Mouse (Mus musculus): ENCODE measurements around the gene Msx2. TPM values are rescaled to one million over a fixed set of nuclear protein-coding genes. Genes with fewer than 3 reads are reported as not detected.

The Msx2 gene
- polyA plus RNA-seq, 1 experiment, result 0.34 TPM

GRCm38 (mm10) chr13:53502406-53502805 is 29.5 kb upstream of the Msx2 start:
- Histone ChIP-seq H3K27me3 (replicated peaks; ENCODE audit: control insufficient read depth, insufficient read depth, low read length) (no peaks in the 10 kb centered on the region), H3K27ac (ENCODE audit: insufficient read depth, low read depth, low read length) (no peak overlapping the region), H3K4me1 (ENCODE audit: control insufficient read depth, insufficient read depth, low read length) (no peaks in the 10 kb centered on the region), H3K36me3 (ENCODE audit: control insufficient read depth, insufficient read depth, low read length) (no peaks in the 10 kb centered on the region), H3K4me3 (ENCODE audit: insufficient read depth, low read depth, low read length) (no peak overlapping the region)
- TF ChIP-seq POLR2A (IDR thresholded peaks at IDR 0.05; ENCODE audit: low read depth, low read length) (no peak), CTCF (conservative IDR thresholded peaks at IDR 0.05; ENCODE audit: insufficient read depth, insufficient read length, low read depth, low read length) (no peak)
- no peak for DNase-seq
- 45% methylated on average over 6 of the region's 6 CpGs for WGBS

GRCm38 (mm10) chr13:53501561-53502253 is 28.8 kb upstream of the Msx2 start:
- no peak for DNase-seq
- 22% methylated on average over 10 of the region's 10 CpGs for WGBS
- no peak for TF ChIP-seq CTCF (conservative IDR thresholded peaks at IDR 0.05; ENCODE audit: insufficient read depth, insufficient read length, low read depth, low read length)
- TF ChIP-seq POLR2A (IDR thresholded peaks at IDR 0.05; ENCODE audit: low read depth, low read length), result no peak
- Histone ChIP-seq H3K4me1 (ENCODE audit: control insufficient read depth, insufficient read depth, low read length) (no peaks in the 10 kb centered on the region), H3K27ac (ENCODE audit: insufficient read depth, low read depth, low read length) (no peak overlapping the region), H3K36me3 (ENCODE audit: control insufficient read depth, insufficient read depth, low read length) (no peaks in the 10 kb centered on the region), H3K4me3 (ENCODE audit: insufficient read depth, low read depth, low read length) (no peak overlapping the region), H3K27me3 (replicated peaks; ENCODE audit: control insufficient read depth, insufficient read depth, low read length) (no peaks in the 10 kb centered on the region)

GRCm38 (mm10) chr13:53501057-53501456 is 28.2 kb upstream of the Msx2 start:
- TF ChIP-seq CTCF (conservative IDR thresholded peaks at IDR 0.05; ENCODE audit: insufficient read depth, insufficient read length, low read depth, low read length) (no peak), POLR2A (IDR thresholded peaks at IDR 0.05; ENCODE audit: low read depth, low read length) (no peak)
- no peaks in the 10 kb centered on the region for H3K36me3 ChIP-seq (ENCODE audit: control insufficient read depth, insufficient read depth, low read length)
- no peaks in the 10 kb centered on the region for H3K4me1 ChIP-seq (ENCODE audit: control insufficient read depth, insufficient read depth, low read length)
- no peak overlapping the region for H3K4me3 ChIP-seq (ENCODE audit: insufficient read depth, low read depth, low read length)
- WGBS, result 38% methylated on average over 3 of the region's 3 CpGs
- no peak for DNase-seq
- no peak overlapping the region for H3K27ac ChIP-seq (ENCODE audit: insufficient read depth, low read depth, low read length)
- H3K27me3 ChIP-seq (replicated peaks; ENCODE audit: control insufficient read depth, insufficient read depth, low read length), result no peaks in the 10 kb centered on the region

- H3K27me3 ChIP-seq (replicated peaks; ENCODE audit: control insufficient read depth, insufficient read depth, low read length), result no peaks in the 10 kb centered on the region
- WGBS, result 63% methylated on average over 4 of the region's 4 CpGs
- no peak overlapping the region for H3K27ac ChIP-seq (ENCODE audit: insufficient read depth, low read depth, low read length)
- TF ChIP-seq POLR2A (IDR thresholded peaks at IDR 0.05; ENCODE audit: low read depth, low read length) (no peak), CTCF (conservative IDR thresholded peaks at IDR 0.05; ENCODE audit: insufficient read depth, insufficient read length, low read depth, low read length) (no peak)
- no peaks in the 10 kb centered on the region for H3K4me1 ChIP-seq (ENCODE audit: control insufficient read depth, insufficient read depth, low read length)
- DNase-seq, result no peak
- no peak overlapping the region for H3K4me3 ChIP-seq (ENCODE audit: insufficient read depth, low read depth, low read length)
- H3K36me3 ChIP-seq (ENCODE audit: control insufficient read depth, insufficient read depth, low read length), result no peaks in the 10 kb centered on the region
Measured at GRCm38 (mm10) chr13:53486512-53486911, 13.6 kb upstream of the Msx2 start.

- H3K27me3 ChIP-seq (replicated peaks; ENCODE audit: control insufficient read depth, insufficient read depth, low read length), result peaks cover 2% of the 10 kb centered on the region; the same call in 1 of the 2 replicates
- H3K27ac ChIP-seq (ENCODE audit: insufficient read depth, low read depth, low read length), result no peak overlapping the region
- WGBS, result under 1% methylated on average over 37 of the region's 37 CpGs
- H3K4me3 ChIP-seq (ENCODE audit: insufficient read depth, low read depth, low read length), result no peak overlapping the region
- no peaks in the 10 kb centered on the region for H3K36me3 ChIP-seq (ENCODE audit: control insufficient read depth, insufficient read depth, low read length)
- peak; percentile 30 for DNase-seq
- no peak for TF ChIP-seq CTCF (conservative IDR thresholded peaks at IDR 0.05; ENCODE audit: insufficient read depth, insufficient read length, low read depth, low read length)
- no peak for TF ChIP-seq POLR2A (IDR thresholded peaks at IDR 0.05; ENCODE audit: low read depth, low read length)
- no peaks in the 10 kb centered on the region for H3K4me1 ChIP-seq (ENCODE audit: control insufficient read depth, insufficient read depth, low read length)
Measured at GRCm38 (mm10) chr13:53475701-53476188, 2.9 kb upstream of the Msx2 start.

- Histone ChIP-seq H3K27me3 (replicated peaks; ENCODE audit: control insufficient read depth, insufficient read depth, low read length) (peaks cover 2% of the 10 kb centered on the region; the same call in 1 of the 2 replicates), H3K27ac (ENCODE audit: insufficient read depth, low read depth, low read length) (no peak overlapping the region), H3K4me3 (ENCODE audit: insufficient read depth, low read depth, low read length) (no peak overlapping the region), H3K4me1 (ENCODE audit: control insufficient read depth, insufficient read depth, low read length) (no peaks in the 10 kb centered on the region), H3K36me3 (ENCODE audit: control insufficient read depth, insufficient read depth, low read length) (no peaks in the 10 kb centered on the region)
- 21% methylated on average over 6 of the region's 6 CpGs for WGBS
- no peak for DNase-seq
- TF ChIP-seq POLR2A (IDR thresholded peaks at IDR 0.05; ENCODE audit: low read depth, low read length) (no peak), CTCF (conservative IDR thresholded peaks at IDR 0.05; ENCODE audit: insufficient read depth, insufficient read length, low read depth, low read length) (no peak)
Measured at GRCm38 (mm10) chr13:53474491-53474890, 1.6 kb upstream of the Msx2 start.

- TF ChIP-seq POLR2A (IDR thresholded peaks at IDR 0.05; ENCODE audit: low read depth, low read length), result no peak
- no peak for TF ChIP-seq CTCF (conservative IDR thresholded peaks at IDR 0.05; ENCODE audit: insufficient read depth, insufficient read length, low read depth, low read length)
- WGBS, result 27% methylated on average over 5 of the region's 5 CpGs
- H3K4me1 ChIP-seq (ENCODE audit: control insufficient read depth, insufficient read depth, low read length), result no peaks in the 10 kb centered on the region
- peaks cover 2% of the 10 kb centered on the region; the same call in 1 of the 2 replicates for H3K27me3 ChIP-seq (replicated peaks; ENCODE audit: control insufficient read depth, insufficient read depth, low read length)
- H3K36me3 ChIP-seq (ENCODE audit: control insufficient read depth, insufficient read depth, low read length), result no peaks in the 10 kb centered on the region
- DNase-seq, result no peak
- no peak overlapping the region for H3K4me3 ChIP-seq (ENCODE audit: insufficient read depth, low read depth, low read length)
- H3K27ac ChIP-seq (ENCODE audit: insufficient read depth, low read depth, low read length), result no peak overlapping the region
Measured at GRCm38 (mm10) chr13:53473991-53474390, 1.1 kb upstream of the Msx2 start.

Data from kidney, adult 2 months (tissue).